Mouse (Mus musculus) layer of hippocampus, adult 2 months (tissue): ENCODE data around the gene Mertk. TPM values are rescaled to one million over a fixed set of nuclear protein-coding genes. Genes with fewer than 3 reads are reported as not detected.

Experiments used
- DNase-seq, 2 experiments: peaks; one replicate each; pipeline ENCODE4 v3.0.0; 2022; ENCODE audit warnings: low spot score in 2 of 2
- H3K27ac ChIP-seq: fragments of 200-600 bp; 2 replicates; pipeline ENCODE4 v1.8.1; 2022
- H3K4me3 ChIP-seq: fragments of 200-600 bp; 2 replicates; pipeline ENCODE4 v1.8.1; 2022; ENCODE audit warnings: mild to moderate bottlenecking
- CTCF ChIP-seq: fragments of 200-600 bp; conservative IDR thresholded peaks from 2 replicates; pipeline ENCODE4 v1.8.1; 2022; ENCODE audit warnings: antibody characterized with exemption, mild to moderate bottlenecking, moderate library complexity
- total RNA-seq, 2 experiments: library from RNA; stranded (reverse); gene quantifications; 2 replicates each; pipeline ENCODE4 v1.2.3; 2021

The Mertk gene
- total RNA-seq, 2 experiments from 2014 or later: 36.0 to 38.5 TPM

- Histone ChIP-seq H3K27ac (no peak overlapping the region), H3K4me3 (no peak overlapping the region)
- TF ChIP-seq CTCF: no peak
- DNase-seq: no peak
These were observed 121.9 kb downstream of the Mertk start for GRCm38 (mm10) chr2:128820631-128821030.

DNA sequence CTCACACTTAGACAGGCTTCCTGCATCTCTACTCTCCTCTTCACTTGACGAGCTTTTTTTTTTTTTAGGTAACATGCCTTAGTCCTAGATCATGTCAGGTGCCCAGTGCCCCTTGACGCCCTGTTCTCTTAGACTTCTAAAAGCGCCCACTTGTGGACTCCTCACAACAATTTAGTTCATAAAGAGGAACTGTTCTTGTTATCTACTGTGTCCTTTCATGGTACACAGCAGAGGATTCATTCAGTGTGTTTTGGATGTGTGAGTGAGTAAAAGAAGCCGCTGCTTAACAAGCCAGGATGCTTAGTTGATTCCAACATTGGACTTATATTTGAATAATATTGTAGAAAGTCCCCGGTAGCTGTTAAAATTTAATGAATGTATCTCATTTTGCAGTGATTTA, 125.1 kb downstream of the Mertk start:
- H3K4me3 ChIP-seq: no peak overlapping the region
- no peak for DNase-seq
- no peak overlapping the region for H3K27ac ChIP-seq
- TF ChIP-seq CTCF: no peak

GRCm38 (mm10) chr2:128827787-128828186, 129.0 kb downstream of the Mertk start:
- H3K4me3 ChIP-seq: no peak overlapping the region
- no peak for DNase-seq
- H3K27ac ChIP-seq: no peak overlapping the region
- no peak for TF ChIP-seq CTCF

- H3K4me3 ChIP-seq: no peak overlapping the region
- TF ChIP-seq CTCF: no peak
- no peak overlapping the region for H3K27ac ChIP-seq
- no peak for DNase-seq
These were observed 133.9 kb downstream of the Mertk start for GRCm38 (mm10) chr2:128832611-128833010.

GRCm38 (mm10) chr2:128833035-128833434, 134.3 kb downstream of the Mertk start:
- TF ChIP-seq CTCF: no peak
- no peak overlapping the region for H3K4me3 ChIP-seq
- no peak for DNase-seq

DNA sequence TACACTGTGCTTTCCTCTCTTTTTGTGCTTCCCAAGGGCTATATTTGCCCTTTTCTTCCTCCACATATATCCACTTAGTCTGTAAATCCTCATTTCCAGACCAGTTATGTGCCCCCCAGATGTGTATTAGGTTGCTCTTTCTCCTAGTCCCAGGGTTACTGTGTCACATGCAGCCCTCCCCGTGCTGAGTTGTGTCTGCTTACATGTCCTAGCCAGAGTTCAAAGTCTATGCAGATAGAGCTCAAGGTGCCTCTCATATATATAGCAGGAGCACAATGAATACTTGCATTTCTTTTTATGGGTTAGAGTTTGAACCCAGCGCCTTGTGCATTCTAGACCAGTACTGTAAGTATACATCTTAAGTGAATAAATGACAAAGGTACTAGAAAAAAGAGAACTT, 134.7 kb downstream of the Mertk start:
- DNase-seq: no peak
- Histone ChIP-seq H3K4me3 (no peak overlapping the region), H3K27ac (no peak overlapping the region)
- no peak for TF ChIP-seq CTCF

More at GRCm38 (mm10) chr2:128833035-128833434, 134.3 kb downstream of the Mertk start:
- H3K27ac ChIP-seq: no peak overlapping the region

GRCm38 (mm10) chr2:128837531-128837930, 138.8 kb downstream of the Mertk start:
- DNase-seq: no peak
- no peak for TF ChIP-seq CTCF
- H3K4me3 ChIP-seq: no peak overlapping the region

GRCm38 (mm10) chr2:128838611-128839010, 139.9 kb downstream of the Mertk start:
- no peak overlapping the region for H3K4me3 ChIP-seq
- no peak for DNase-seq
- no peak overlapping the region for H3K27ac ChIP-seq
- no peak for TF ChIP-seq CTCF

More at GRCm38 (mm10) chr2:128837531-128837930, 138.8 kb downstream of the Mertk start:
- H3K27ac ChIP-seq: no peak overlapping the region

- no peak overlapping the region for H3K27ac ChIP-seq
- no peak for TF ChIP-seq CTCF
- no peak overlapping the region for H3K4me3 ChIP-seq
- DNase-seq: no peak
These were observed 140.7 kb downstream of the Mertk start for GRCm38 (mm10) chr2:128839501-128839900.

- H3K4me3 ChIP-seq: no peak overlapping the region
- H3K27ac ChIP-seq: no peak overlapping the region
- TF ChIP-seq CTCF: no peak
- no peak for DNase-seq
These were observed 143.7 kb downstream of the Mertk start for GRCm38 (mm10) chr2:128842437-128842836.

DNA sequence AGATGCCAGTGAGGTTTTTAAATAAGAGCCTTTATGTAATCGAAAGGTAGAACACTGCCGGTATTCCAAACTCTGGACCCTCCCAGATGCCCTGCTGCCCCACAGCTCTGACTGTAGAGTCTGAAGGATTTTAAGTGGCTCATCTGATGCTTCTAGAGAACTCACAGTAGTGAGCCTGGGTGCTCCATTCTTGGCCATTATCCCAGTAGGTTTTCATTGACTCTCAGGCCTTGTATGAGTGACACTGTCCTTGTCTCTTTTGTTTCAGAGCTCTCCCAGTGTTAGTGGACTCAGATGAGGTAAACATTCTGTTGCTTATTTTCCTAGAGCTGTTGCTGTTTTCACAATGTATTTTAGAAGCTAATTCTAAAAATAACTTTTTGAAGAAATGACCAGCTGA, 151.3 kb downstream of the Mertk start:
- H3K4me3 ChIP-seq: no peak overlapping the region
- no peak for TF ChIP-seq CTCF
- no peak overlapping the region for H3K27ac ChIP-seq
- no peak for DNase-seq

Other genes starting within 250 kb of the Mertk start
- gene Spdye4c, start 107.7 kb upstream of the Mertk start, total RNA-seq: not detected
- 10 to 100 TPM; 63.8 to 70.4 TPM for gene Anapc1, start 11.6 kb upstream of the Mertk start, total RNA-seq
- 10 to 100 TPM; 34.7 to 36.3 TPM for gene Tmem87b, start 119.2 kb downstream of the Mertk start, total RNA-seq
- gene Fbln7, start 164.0 kb downstream of the Mertk start, total RNA-seq: 1 to 10 TPM in 1 of 2 experiments, under 1 TPM in 1; 0.61 to 1.0 TPM
- 1 to 10 TPM; 4.7 to 5.4 TPM for gene Zc3h8, start 245.1 kb downstream of the Mertk start, total RNA-seq